Mouse (Mus musculus) spleen, adult 2 months (tissue): ENCODE measurements around the gene Gm17660. TPM values are rescaled to one million over a fixed set of nuclear protein-coding genes. Genes with fewer than 3 reads are reported as not detected.
"Not testable (repeated sequence)": the region's sequence is repeated elsewhere in the genome, so short reads cannot be mapped to it uniquely, and the experiment has no call there.

ENCODE experiments used
- DNase-seq, 2 experiments: peaks; one replicate each; pipeline versions ENCODE4 v3.0.0 to v3.0.0-alpha.2; 2012 to 2021; ENCODE audit warnings: low spot score in 2 of 2, low read depth in 1 of 2
- H3K27ac ChIP-seq: fragments of 200-500 bp; 2 replicates; pipeline ENCODE4 v1.5.1; 2012; ENCODE audit warnings: low read length, inconsistent platforms; ENCODE audit not compliant: insufficient read depth
- H3K27me3 ChIP-seq: fragments of 200-500 bp; 2 replicates; pipeline ENCODE4 v1.6.1; 2012; ENCODE audit warnings: mild to moderate bottlenecking, moderate library complexity, low read length, inconsistent platforms; ENCODE audit not compliant: control insufficient read depth, insufficient read depth
- H3K36me3 ChIP-seq: fragments of 200-500 bp; 2 replicates; pipeline ENCODE4 v1.6.1; 2012; ENCODE audit warnings: mild to moderate bottlenecking, low read length, inconsistent platforms; ENCODE audit not compliant: control insufficient read depth, insufficient read depth
- H3K4me1 ChIP-seq: fragments of 200-500 bp; 2 replicates; pipeline ENCODE4 v1.6.1; 2011; ENCODE audit warnings: inconsistent platforms; ENCODE audit not compliant: control insufficient read depth, insufficient read depth, insufficient read length
- H3K4me3 ChIP-seq: fragments of 200-500 bp; 2 replicates; pipeline ENCODE4 v1.5.1; 2011; ENCODE audit warnings: mild to moderate bottlenecking, inconsistent platforms; ENCODE audit not compliant: insufficient read depth, insufficient read length; ENCODE audit errors: extremely low read depth
- CTCF ChIP-seq: fragments of 200-500 bp; IDR thresholded peaks from 2 replicates; pipeline ENCODE4 v1.5.1; 2011; ENCODE audit warnings: mild to moderate bottlenecking, inconsistent platforms; ENCODE audit not compliant: insufficient read depth, insufficient read length, insufficient replicate concordance; ENCODE audit errors: extremely low read depth
- POLR2A ChIP-seq: fragments of 200-500 bp; IDR thresholded peaks from 2 replicates; pipeline ENCODE4 v1.6.1; 2011; ENCODE audit warnings: low read depth, low read length, inconsistent platforms
- WGBS: fragments of 180-500 bp; shearing (Covaris S2); methylation state at CpG from one replicate; pipeline ENCODE4 v1.1.7; 2018; 5-methylcytosine and 5-hydroxymethylcytosine counted together
- polyA plus RNA-seq: library from polyadenylated mRNA; depleted of rRNA; stranded (reverse); fragments of >200 nt; gene quantifications from 2 replicates; pipeline ENCODE4 v1.2.3, GENCODE M21; 2012; rRNA removed

The Gm17660 gene
- polyA plus RNA-seq, 1 experiment = not detected

DNA sequence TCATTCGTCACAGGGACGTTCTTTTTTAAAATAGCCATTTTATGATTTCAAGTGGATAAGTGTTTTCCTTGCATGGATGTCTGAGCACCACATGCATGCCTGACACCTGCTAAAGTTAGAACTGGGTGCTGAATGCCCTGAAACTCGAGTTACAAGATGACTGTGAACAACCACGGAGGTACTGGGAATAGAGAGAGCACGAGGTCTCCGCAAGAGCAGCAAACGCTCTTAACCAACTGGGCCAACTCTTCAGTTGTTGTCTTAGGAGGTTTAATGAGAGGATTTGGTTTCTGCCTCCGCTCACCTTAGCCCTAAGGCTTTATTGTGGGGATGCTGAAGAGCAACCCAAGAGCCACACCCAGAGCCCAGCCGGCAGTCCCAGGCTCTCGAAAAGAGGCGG, 52.6 kb downstream of the Gm17660 start:
- Histone ChIP-seq H3K27ac (no peak overlapping the region), H3K4me1 (peaks cover 16% of the 10 kb centered on the region), H3K27me3 (no peaks in the 10 kb centered on the region), H3K36me3 (no peaks in the 10 kb centered on the region), H3K4me3 (no peak overlapping the region)
- WGBS = 89% methylated on average over 11 of the region's 11 CpGs
- no peak for TF ChIP-seq POLR2A
- TF ChIP-seq CTCF = no peak
- no peak for DNase-seq

DNA sequence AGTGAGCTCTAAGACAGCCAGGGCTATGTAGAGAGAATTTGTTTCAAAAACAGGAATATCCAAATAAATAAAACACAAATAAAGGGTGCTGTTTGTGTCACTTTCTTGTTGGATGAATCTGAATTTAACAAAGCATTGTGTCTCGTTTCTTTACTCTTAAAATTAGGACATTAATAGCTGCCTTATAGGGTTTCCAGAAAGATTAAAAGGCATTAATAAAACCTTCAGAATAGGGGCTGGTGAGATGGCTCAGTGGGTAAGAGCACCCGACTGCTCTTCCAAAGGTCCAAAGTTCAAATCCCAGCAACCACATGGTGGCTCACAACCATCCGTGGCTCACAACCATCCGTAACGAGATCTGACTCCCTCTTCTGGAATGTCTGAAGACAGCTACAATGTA, 53.2 kb downstream of the Gm17660 start:
- H3K4me1 ChIP-seq = peaks cover 17% of the 10 kb centered on the region
- WGBS = 89% methylated on average over 5 of the region's 5 CpGs
- H3K27me3 ChIP-seq, H3K4me3 ChIP-seq, H3K27ac ChIP-seq, DNase-seq, H3K36me3 ChIP-seq: not testable (repeated sequence)

- TF ChIP-seq CTCF (no peak), POLR2A (no peak)
- whole genome bisulfite sequencing = 35% methylated on average over 8 of the region's 8 CpGs
- peaks cover 17% of the 10 kb centered on the region for H3K4me1 ChIP-seq
- no peak for DNase-seq
- H3K27ac ChIP-seq = peak overlapping the region; percentile 36; the same call in 1 of the 2 replicates
- no peaks in the 10 kb centered on the region for H3K27me3 ChIP-seq
- no peak overlapping the region; the same call in 1 of the 2 replicates for H3K4me3 ChIP-seq
- no peaks in the 10 kb centered on the region for H3K36me3 ChIP-seq
Measured at GRCm38 (mm10) chr5:104023289-104024020, 54.0 kb downstream of the Gm17660 start.

DNA sequence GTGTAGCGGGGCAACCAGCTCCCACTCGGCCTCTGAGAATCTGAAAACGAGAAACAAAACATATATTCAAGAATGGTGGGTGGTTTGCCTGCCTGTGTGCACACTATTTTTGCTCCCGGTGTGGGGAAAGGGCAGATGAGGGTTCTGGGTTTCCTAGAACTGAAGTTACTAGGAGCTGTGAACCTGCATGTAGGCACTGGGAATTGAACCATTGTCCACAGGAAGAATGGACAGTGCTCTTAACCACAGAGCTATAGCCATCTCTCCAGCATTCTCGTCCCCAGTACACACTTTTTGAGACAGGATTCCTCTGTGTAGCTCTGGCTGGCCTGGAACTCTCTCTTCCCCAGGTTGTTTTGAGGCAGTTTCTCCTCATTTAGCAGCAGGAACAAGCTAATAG, 54.9 kb downstream of the Gm17660 start:
- DNase-seq = no peak
- peak overlapping the region; percentile 0; the same call in 1 of the 2 replicates for H3K4me3 ChIP-seq
- no peak overlapping the region for H3K27ac ChIP-seq
- H3K27me3 ChIP-seq = no peaks in the 10 kb centered on the region
- peaks cover 17% of the 10 kb centered on the region for H3K4me1 ChIP-seq
- TF ChIP-seq CTCF (no peak), POLR2A (no peak)
- no peaks in the 10 kb centered on the region for H3K36me3 ChIP-seq
- 13% methylated on average over 5 of the region's 5 CpGs for WGBS

GRCm38 (mm10) chr5:104021597-104022378, 55.6 kb downstream of the Gm17660 start, which contains the start of gene Hsd17b11:
TSS of gene Hsd17b11 (minus strand) at chr5:104021919.
- Histone ChIP-seq H3K36me3 (no peaks in the 10 kb centered on the region), H3K27ac (peak within 1 kb of the TSS; percentile 58), H3K4me1 (peaks cover 17% of the 10 kb centered on the region), H3K4me3 (peak within 1 kb of the TSS; percentile 61), H3K27me3 (no peaks in the 10 kb centered on the region)
- TF ChIP-seq POLR2A = peak; percentile 8; the same call in 1 of the 2 replicates
- no peak for TF ChIP-seq CTCF
- 1% methylated on average over 31 of the region's 31 CpGs for WGBS
- peak; percentile 19 to 69 for DNase-seq

Other genes with a start within 250 kb of the Gm17660 start
- 1.5 and 2.0 TPM in 2 replicates for gene Klhl8, start 166.3 kb downstream of the Gm17660 start, polyA plus RNA-seq
- 1.6 and 1.8 TPM in 2 replicates for gene Hsd17b13, start 100.2 kb downstream of the Gm17660 start, polyA plus RNA-seq
- 12.2 and 13.0 TPM in 2 replicates for gene Hsd17b11, start 55.7 kb downstream of the Gm17660 start, polyA plus RNA-seq
- 27.7 and 39.1 TPM in 2 replicates for gene Nudt9, start 31.3 kb downstream of the Gm17660 start, polyA plus RNA-seq
- 17.3 and 18.0 TPM in 2 replicates for gene Sparcl1, start 36.1 kb upstream of the Gm17660 start, polyA plus RNA-seq
- gene Dspp, start 93.1 kb upstream of the Gm17660 start, polyA plus RNA-seq = not detected in 2 replicates
- gene Dmp1, start 125.0 kb upstream of the Gm17660 start, polyA plus RNA-seq = 0.07 TPM in 2 replicates
- gene Ibsp, start 221.6 kb upstream of the Gm17660 start, polyA plus RNA-seq = not detected in 2 replicates
- not detected in 2 replicates for gene Mepe, start 247.7 kb upstream of the Gm17660 start, polyA plus RNA-seq